Mouse (Mus musculus) neural tube, embryonic 14.5 days (tissue): Measurements from ENCODE around the gene Olig3. TPM values are rescaled to one million over a fixed set of nuclear protein-coding genes. Genes with fewer than 3 reads are reported as not detected.
"Not testable (repeated sequence)": the region's sequence is repeated elsewhere in the genome, so short reads cannot be mapped to it uniquely, and the experiment has no call there.

Experiments
- ATAC-seq: fragments of 200-750 bp; cut with Nextera tagmentation; 2 replicates; pipeline ENCODE4 v1.8.0; 2017; ENCODE audit warnings: low read depth, mild to moderate bottlenecking, moderate TSS enrichment, moderate library complexity
- H3K27ac ChIP-seq: fragments of 300-500 bp; sonication (generic); 2 replicates; pipeline ENCODE4 v1.5.1; 2014; ENCODE audit warnings: low read depth, mild to moderate bottlenecking, control low read depth, low read length, moderate library complexity, mixed read lengths
- H3K27me3 ChIP-seq: fragments of 300-500 bp; sonication (generic); 2 replicates; pipeline ENCODE4 v1.6.1; 2014; ENCODE audit warnings: low read length; ENCODE audit not compliant: control insufficient read depth, insufficient read depth
- H3K36me3 ChIP-seq: fragments of 300-500 bp; sonication (generic); 2 replicates; pipeline ENCODE4 v1.6.1; 2014; ENCODE audit warnings: low read length, mixed read lengths; ENCODE audit not compliant: control insufficient read depth, insufficient read depth
- H3K4me1 ChIP-seq: fragments of 300-500 bp; sonication (generic); 2 replicates; pipeline ENCODE4 v1.6.1; 2014; ENCODE audit warnings: low read length; ENCODE audit not compliant: control insufficient read depth, insufficient read depth
- H3K4me2 ChIP-seq: fragments of 300-500 bp; sonication (generic); 2 replicates; pipeline ENCODE4 v1.6.1; 2014; ENCODE audit warnings: mild to moderate bottlenecking, low read depth, low read length, control low read depth
- H3K4me3 ChIP-seq: fragments of 300-500 bp; sonication (generic); 2 replicates; pipeline ENCODE4 v1.5.1; 2014; ENCODE audit warnings: low read depth, low read length, control low read depth, mixed read lengths
- H3K9ac ChIP-seq: fragments of 300-500 bp; sonication (generic); replicated peaks from 2 replicates; pipeline ENCODE4 v1.6.1; 2014; ENCODE audit warnings: low read depth, mild to moderate bottlenecking, control low read depth, low read length, mixed read lengths
- H3K9me3 ChIP-seq: fragments of 300-500 bp; sonication (generic); 2 replicates; pipeline ENCODE4 v1.6.1; 2016; ENCODE audit warnings: low read length; ENCODE audit not compliant: control insufficient read depth
- WGBS: fragments of 180-500 bp; shearing (Covaris S2); extraction: QIAGEN DNeasy Blood & Tissue Kit; methylation state at CpG from one replicate; pipeline ENCODE4 v1.1.7; 2014; 5-methylcytosine and 5-hydroxymethylcytosine counted together
- polyA plus RNA-seq: library from polyadenylated mRNA; unstranded; fragments of >200 nt; fragmentation: Nextera tagmentation; extraction: Ambion mirVana; gene quantifications from 2 replicates; pipeline ENCODE4 v1.2.1, GENCODE M21; 2014

The Olig3 gene
- polyA plus RNA-seq, 1 experiment from 2014 or later: 15.9 TPM

DNA sequence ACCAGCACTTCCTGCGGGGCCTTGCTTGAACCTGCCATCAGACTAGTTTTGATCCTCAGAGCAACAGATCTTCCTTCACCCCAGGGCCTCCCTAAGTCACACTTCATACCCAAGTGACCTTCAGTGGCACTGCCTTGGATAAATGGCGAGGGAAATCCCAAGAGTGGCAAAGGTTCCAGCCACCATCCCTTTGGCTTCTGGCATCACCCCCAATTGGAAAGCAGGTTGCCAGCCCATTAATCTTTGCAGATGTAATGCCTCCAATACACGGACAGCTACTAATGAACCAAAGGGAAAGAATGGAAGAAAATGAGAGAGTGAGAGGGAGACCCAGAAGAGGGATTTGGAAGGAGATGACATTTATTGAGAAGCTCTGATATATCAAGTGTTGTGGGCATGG, 18.0 kb downstream of the Olig3 start:
- H3K4me3 ChIP-seq: no peak overlapping the region
- no peaks in the 10 kb centered on the region for H3K4me1 ChIP-seq
- no peak overlapping the region for H3K4me2 ChIP-seq
- peaks cover 33% of the 10 kb centered on the region for H3K27me3 ChIP-seq
- ATAC-seq: no peak
- no peaks in the 10 kb centered on the region for H3K36me3 ChIP-seq
- no peaks in the 10 kb centered on the region for H3K9me3 ChIP-seq
- H3K9ac ChIP-seq: no peak overlapping the region
- WGBS: 72% methylated on average over 3 of the region's 3 CpGs
- H3K27ac ChIP-seq: no peak overlapping the region

DNA sequence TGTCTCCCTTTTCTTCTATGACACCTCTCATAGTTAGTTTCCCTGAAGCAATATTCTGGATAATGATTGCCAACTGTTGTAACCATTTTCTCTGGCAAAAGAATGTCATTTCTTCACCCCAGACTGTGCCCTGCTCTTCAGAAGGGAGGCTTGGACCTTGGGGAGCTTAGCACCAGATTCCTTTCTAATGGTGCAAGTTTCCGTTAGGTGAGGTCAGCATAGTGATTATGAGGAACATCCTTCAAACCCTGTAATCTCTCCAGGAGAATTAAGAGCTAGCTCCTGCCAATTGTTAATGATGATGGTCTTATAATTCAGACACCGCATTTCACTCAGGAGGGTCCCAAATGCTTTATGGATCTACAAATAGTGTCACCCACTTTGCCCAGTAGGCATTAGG, 19.5 kb downstream of the Olig3 start:
- no peak overlapping the region for H3K4me3 ChIP-seq
- no peak overlapping the region for H3K4me2 ChIP-seq
- WGBS: 92% methylated on average over 2 of the region's 2 CpGs
- no peaks in the 10 kb centered on the region for H3K4me1 ChIP-seq
- no peaks in the 10 kb centered on the region for H3K36me3 ChIP-seq
- peaks cover 19% of the 10 kb centered on the region for H3K27me3 ChIP-seq
- no peak for ATAC-seq
- H3K27ac ChIP-seq: no peak overlapping the region
- H3K9ac ChIP-seq: no peak overlapping the region
- H3K9me3 ChIP-seq: no peaks in the 10 kb centered on the region

DNA sequence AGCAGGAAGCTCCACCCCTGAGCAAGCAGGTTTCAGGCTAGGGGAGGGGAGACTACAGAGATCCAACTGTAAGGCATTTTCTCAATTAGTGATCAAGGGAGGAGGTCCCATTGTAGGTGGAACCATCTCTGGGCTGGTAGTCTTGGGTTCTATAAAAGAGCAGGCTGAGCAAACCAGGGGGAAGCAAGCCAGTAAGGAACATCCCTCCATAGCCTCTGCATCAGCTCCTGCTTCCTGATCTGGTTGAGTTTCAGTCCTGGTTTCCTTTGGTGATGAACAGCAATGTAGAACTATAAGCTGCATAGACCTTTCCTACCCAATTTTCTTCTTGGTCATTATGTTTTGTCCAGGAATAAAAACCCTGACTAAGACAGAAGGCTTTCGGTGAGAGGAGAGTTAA, 24.6 kb downstream of the Olig3 start:
- not testable (repeated sequence) for H3K27ac ChIP-seq, ATAC-seq, H3K36me3 ChIP-seq, H3K4me3 ChIP-seq, H3K27me3 ChIP-seq, H3K9ac ChIP-seq, H3K4me2 ChIP-seq, H3K4me1 ChIP-seq, H3K9me3 ChIP-seq
- 91% methylated on average over 1 of the region's 1 CpGs for WGBS

DNA sequence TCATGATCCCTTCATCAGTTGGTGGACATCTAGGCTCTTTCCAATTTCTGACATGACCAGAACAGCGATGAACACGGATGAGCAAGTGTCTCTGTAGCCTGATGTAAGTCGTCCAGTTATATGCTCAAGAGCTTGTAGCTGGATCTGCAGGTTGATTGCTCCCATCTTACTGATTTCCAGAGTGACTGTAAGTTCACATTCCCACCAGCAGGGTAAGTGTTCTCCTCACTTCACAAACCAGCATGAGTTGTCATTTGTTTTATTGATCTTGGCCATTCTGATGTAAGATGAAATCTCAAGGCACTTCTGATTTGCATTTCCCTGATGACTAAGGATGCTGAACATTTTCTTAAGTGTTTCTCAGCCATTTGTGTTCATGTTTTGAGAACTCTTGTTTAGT, 27.8 kb downstream of the Olig3 start:
- H3K4me3 ChIP-seq: no peak overlapping the region
- no peaks in the 10 kb centered on the region for H3K9me3 ChIP-seq
- H3K9ac ChIP-seq: no peak overlapping the region
- H3K4me2 ChIP-seq: no peak overlapping the region
- 94% methylated on average over 3 of the region's 3 CpGs for WGBS
- no peaks in the 10 kb centered on the region for H3K27me3 ChIP-seq
- no peaks in the 10 kb centered on the region for H3K36me3 ChIP-seq
- H3K27ac ChIP-seq: no peak overlapping the region
- no peaks in the 10 kb centered on the region for H3K4me1 ChIP-seq
- ATAC-seq: no peak

DNA sequence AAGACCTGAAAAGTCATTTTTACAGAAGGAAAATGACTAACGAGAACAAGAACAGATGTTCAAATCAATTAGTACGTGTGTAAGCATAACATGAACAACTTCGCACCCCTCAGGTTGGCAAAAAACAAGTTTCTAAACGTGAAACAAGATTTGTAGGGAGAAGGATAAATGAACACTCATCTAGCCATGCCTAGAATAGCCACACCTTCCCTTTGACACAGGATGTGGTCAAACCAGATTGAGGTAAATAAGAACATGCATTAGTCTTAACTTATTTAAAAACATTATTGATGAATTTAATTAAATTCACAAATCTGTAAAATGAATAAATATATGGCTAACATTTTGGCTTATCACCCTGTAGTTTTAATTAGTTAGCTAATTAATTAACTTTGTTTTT, 35.5 kb downstream of the Olig3 start:
- Histone ChIP-seq H3K4me3 (no peak overlapping the region), H3K4me1 (no peaks in the 10 kb centered on the region), H3K36me3 (no peaks in the 10 kb centered on the region), H3K4me2 (no peak overlapping the region), H3K9ac (no peak overlapping the region), H3K9me3 (no peaks in the 10 kb centered on the region), H3K27me3 (peaks cover 5% of the 10 kb centered on the region), H3K27ac (no peak overlapping the region)
- no peak for ATAC-seq
- WGBS: 89% methylated on average over 4 of the region's 4 CpGs

DNA sequence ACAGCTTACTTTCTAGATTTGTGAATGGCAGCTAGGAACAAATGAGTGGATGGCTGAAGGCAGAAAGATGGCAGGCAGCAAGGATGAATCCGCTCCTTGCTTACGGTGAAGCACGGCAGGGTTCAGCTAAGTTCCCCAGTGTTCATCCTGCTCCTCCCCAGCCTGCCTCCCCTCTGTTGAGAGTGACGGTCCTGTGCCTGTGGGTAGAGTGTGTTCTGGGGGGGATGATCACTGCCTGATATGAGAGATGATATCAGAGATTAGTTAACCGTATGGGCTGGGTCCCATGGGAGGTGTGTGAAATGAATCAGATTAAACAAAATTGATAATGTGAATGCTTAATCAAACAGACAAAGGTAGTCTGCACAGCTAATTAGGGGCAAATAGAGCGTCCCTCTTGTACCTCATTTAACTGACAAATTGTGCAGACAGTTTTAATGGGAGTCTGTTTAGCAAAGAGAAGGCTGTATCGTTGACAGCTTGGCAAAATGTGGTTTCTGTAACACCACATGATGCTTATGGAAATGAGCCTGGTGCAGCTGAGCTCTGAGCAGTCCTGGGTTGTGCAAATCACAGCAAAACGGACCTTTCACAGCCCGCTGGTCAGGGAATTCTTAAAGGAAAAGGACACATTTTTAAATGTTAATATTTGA, 40.3 kb downstream of the Olig3 start:
- WGBS: 13% methylated on average over 9 of the region's 9 CpGs
- Histone ChIP-seq H3K27me3 (peaks cover 5% of the 10 kb centered on the region), H3K4me1 (no peaks in the 10 kb centered on the region), H3K27ac (no peak overlapping the region), H3K9me3 (no peaks in the 10 kb centered on the region), H3K4me2 (peak overlapping the region; percentile 27), H3K36me3 (no peaks in the 10 kb centered on the region), H3K9ac (no peak overlapping the region), H3K4me3 (no peak overlapping the region)
- peak; percentile 96 for ATAC-seq

DNA sequence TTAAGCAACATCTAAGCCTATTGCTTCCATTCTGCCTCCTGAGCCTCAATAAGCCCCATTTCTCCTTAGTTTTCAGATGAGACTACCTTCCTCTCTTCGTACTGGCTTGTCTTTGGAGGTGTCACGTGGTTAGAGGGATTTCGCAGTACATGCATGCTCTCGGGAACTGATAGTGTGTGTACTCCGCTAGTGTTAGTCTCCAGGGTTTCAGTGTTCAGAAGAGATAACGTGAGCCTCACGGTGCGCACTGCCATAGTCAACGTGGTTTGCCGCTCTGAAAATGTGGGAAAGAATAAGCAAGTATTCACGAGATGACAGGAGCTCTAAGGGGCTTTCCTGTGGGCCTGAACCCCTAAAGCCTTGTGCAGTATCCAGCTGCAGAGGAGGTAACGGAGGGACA, 41.1 kb downstream of the Olig3 start:
- Histone ChIP-seq H3K4me3 (no peak overlapping the region), H3K27me3 (peaks cover 5% of the 10 kb centered on the region), H3K4me1 (no peaks in the 10 kb centered on the region), H3K9ac (no peak overlapping the region), H3K27ac (no peak overlapping the region), H3K36me3 (no peaks in the 10 kb centered on the region), H3K9me3 (no peaks in the 10 kb centered on the region), H3K4me2 (no peak overlapping the region)
- WGBS: 71% methylated on average over 12 of the region's 12 CpGs
- ATAC-seq: no peak; the same call in 1 of the 2 replicates

DNA sequence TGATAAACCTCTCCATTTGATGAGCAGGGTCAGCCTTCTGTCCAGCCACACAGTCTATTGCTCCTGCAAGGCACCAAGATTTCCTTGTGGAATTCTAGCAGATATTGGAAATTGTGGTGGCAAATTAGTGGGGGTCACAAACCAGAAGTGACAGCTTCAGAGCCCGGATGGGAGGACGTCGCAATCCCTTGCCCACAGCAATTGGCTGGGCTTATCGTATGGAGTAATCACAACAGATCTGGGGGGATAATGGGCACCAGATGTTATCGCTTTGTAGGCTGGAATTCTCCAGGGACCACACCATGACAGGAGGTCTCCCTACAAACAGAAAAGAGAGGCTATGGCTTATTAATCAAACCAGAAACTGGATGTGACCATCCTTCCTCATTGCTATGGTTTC, 44.8 kb downstream of the Olig3 start:
- Histone ChIP-seq H3K4me1 (no peaks in the 10 kb centered on the region), H3K4me3 (no peak overlapping the region), H3K9ac (no peak overlapping the region), H3K4me2 (no peak overlapping the region), H3K27me3 (no peaks in the 10 kb centered on the region), H3K27ac (no peak overlapping the region), H3K36me3 (no peaks in the 10 kb centered on the region), H3K9me3 (no peaks in the 10 kb centered on the region)
- ATAC-seq: peak; percentile 50; the same call in 1 of the 2 replicates
- 13% methylated on average over 5 of the region's 5 CpGs for WGBS

DNA sequence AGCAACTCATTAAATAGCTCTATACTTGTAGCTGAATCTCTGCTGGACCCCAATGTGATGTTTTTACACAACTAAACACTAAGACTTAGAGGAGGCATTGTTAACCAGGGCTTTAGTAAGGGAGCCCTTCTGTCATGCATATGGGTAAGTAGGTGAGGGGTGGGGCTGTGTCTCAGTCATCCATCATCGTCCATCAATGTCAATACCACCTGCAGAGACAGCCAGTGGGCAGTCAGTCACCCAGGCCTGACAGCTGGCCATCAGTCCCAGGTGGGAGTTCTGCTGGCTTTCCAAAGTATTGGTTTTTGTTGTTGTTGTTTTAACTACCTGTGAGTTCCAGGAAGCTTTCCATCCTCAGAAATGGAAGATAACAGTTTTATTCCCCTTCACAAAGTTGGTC, 48.1 kb downstream of the Olig3 start:
- 25% methylated on average over 1 of the region's 1 CpGs for WGBS
- no peak overlapping the region for H3K27ac ChIP-seq
- no peak overlapping the region for H3K9ac ChIP-seq
- H3K4me3 ChIP-seq: no peak overlapping the region
- no peak overlapping the region for H3K4me2 ChIP-seq
- no peaks in the 10 kb centered on the region for H3K9me3 ChIP-seq
- no peak for ATAC-seq
- H3K4me1 ChIP-seq: no peaks in the 10 kb centered on the region
- H3K36me3 ChIP-seq: no peaks in the 10 kb centered on the region
- no peaks in the 10 kb centered on the region for H3K27me3 ChIP-seq
